Mouse (Mus musculus) layer of hippocampus, adult 9-10 months (tissue): ENCODE measurements around the gene Ube2b.

Source experiments
- DNase-seq: peaks from one replicate; pipeline ENCODE4 v3.0.0; 2022; ENCODE audit warnings: low spot score

Ube2b gene

DNA sequence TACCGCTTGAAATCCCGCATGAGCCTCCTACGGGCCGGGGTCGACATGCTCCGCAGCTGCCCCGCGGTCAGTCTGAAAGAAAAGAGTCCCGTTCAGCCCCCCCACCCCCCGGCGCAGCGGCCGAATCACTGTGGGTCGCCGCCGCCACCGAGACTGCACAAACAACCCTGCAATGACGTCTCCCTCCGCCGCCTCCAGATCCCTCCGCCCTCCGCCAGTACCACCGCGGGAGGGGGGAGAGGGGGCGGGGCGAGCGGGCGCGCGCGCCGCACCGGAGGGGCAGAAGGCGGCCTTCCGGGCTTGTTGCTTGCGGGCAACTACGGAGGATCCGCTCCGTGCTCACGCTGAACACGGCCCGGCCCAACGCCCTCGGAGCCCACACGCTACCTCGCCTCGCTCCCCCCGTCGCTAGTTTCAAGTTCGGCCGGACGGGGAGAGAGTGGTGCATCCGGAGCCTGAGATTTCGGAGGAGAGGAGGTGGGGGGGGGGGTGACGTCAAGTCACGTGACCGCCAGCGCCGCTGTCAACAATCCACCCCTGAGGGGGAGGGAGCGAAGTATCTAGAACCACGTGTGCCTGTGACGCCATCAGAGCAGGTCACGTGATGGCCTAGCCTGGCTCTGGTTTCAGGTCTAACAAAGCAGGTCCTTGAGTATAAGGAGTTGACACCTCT lies at the start of gene Ube2b:
Gene Ube2b, minus strand, starts transcription at position 473 of the 673 bp plus-strand sequence.
- peak; percentile 96 for DNase-seq

DNA sequence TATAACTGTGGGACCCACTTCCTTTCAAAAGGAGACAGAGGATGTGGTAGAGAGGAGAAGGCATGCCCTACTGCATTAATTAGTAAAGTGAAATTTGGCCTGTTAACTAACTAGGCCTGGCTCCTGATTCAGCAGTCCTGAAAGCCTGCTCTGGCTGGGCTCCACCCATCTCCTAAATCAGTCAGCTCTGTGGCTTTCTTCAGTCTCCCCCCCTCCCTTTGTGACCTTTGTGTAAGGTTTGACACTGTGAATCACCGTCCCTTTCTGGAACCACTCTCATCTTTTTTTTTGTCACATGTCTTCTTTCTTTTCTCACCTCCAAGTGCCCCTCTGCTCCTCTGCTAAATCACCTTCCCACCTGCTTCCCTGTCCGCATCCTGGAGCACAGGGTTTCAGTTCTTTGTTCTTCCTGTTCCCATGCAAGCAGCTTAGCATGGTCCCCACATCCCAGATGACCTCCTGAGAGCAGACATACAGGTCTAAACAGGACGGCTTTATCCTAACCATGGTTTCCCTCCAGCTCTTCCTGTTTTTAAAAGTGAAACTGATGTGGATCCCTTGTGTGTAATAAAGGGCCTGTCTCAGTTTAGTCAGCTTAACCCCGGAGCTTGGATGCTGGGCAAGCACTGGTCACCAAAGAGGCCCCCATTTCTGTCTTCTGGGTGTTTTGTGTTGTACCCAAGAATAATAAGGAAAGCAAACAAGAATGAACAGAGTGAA lies 46.0 kb upstream of the Ube2b start:
- no peak for DNase-seq

GRCm38 (mm10) chr11:52044156-52044555 lies 43.6 kb upstream of the Ube2b start:
- no peak for DNase-seq

GRCm38 (mm10) chr11:52043224-52043623 lies 42.7 kb upstream of the Ube2b start:
- DNase-seq: no peak

DNA sequence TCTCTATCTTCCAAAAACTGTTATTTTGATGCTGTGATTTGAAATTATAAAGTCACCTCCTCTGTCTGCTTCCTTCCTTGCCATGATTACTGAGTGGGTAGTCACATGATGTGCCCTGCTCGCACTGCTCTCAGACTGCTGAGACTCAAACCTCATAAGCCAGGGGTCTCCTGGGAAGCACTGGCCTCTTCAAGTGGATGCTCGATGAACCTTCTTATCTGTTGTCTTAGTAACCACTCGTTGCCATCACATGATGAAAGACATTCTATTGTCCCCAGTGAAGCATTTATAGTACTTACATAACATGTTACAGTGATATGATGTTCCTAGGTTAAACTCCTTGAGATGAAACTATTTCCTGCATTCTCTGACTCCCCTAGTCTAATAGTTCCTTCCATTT lies 37.1 kb upstream of the Ube2b start:
- DNase-seq: no peak

DNA sequence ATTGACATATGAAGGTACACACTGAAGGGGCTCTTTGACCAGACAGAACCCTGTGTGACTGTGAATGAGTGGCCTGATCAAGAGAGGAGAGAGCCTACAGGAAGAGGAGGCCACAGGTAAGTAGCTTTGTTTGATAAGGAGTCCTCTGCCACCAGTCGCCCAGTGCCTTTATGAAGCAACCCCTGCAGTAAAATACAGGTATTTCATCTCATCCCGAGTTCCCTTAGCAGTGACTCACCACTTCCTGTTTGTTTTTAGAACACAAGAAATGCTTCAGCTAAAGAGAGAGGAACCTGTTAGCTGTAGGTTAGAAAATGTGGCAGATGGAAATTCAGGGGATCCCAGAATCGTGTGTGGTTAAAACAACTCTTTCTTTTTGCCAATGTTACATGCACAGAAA lies 35.3 kb upstream of the Ube2b start:
- DNase-seq: no peak

- DNase-seq: peak; percentile 31
Measured at GRCm38 (mm10) chr11:52033953-52034352, 33.4 kb upstream of the Ube2b start.

- DNase-seq: no peak
Measured at GRCm38 (mm10) chr11:52032356-52032755, 31.8 kb upstream of the Ube2b start.

DNA sequence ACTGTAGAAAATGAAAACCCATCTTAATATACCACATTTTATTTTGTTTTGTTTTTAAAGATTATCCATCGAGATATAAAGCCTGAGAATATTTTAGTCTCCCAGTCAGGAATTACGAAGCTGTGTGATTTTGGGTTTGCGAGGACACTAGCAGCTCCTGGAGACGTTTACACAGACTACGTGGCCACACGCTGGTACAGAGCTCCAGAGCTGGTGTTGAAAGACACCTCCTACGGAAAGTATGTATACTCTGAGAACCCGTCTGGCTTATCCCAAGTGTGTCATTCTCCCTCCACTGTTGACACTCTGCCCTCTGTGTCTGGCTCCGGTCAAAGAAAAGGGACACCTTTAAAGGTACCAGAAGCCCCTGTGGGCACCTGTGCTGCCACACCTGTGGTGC lies 17.7 kb upstream of the Ube2b start:
- DNase-seq: no peak

- DNase-seq: no peak
Measured at GRCm38 (mm10) chr11:52011541-52011940, 11.0 kb upstream of the Ube2b start.

- no peak for DNase-seq
Measured at GRCm38 (mm10) chr11:52011011-52011410, 10.4 kb upstream of the Ube2b start.

DNA sequence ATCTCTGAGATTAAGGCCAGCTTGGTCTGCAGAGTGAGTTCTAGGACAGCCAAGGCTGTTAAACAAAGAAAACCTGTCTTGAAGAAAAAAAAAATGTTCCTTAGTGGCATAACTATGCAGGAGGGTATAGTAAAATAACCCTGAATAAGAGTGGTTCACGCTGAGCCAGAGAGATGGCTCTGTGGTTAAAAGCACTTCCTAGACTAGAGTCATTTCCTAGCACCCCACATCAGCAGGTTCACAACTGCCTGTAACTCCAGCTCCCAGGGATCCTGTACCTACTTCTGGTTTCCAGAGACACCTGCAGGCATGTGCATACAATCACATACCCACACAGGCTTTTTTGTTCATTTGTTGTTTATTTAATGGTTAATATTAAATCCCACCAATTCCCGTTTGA lies 5.0 kb upstream of the Ube2b start:
- DNase-seq: no peak

DNA sequence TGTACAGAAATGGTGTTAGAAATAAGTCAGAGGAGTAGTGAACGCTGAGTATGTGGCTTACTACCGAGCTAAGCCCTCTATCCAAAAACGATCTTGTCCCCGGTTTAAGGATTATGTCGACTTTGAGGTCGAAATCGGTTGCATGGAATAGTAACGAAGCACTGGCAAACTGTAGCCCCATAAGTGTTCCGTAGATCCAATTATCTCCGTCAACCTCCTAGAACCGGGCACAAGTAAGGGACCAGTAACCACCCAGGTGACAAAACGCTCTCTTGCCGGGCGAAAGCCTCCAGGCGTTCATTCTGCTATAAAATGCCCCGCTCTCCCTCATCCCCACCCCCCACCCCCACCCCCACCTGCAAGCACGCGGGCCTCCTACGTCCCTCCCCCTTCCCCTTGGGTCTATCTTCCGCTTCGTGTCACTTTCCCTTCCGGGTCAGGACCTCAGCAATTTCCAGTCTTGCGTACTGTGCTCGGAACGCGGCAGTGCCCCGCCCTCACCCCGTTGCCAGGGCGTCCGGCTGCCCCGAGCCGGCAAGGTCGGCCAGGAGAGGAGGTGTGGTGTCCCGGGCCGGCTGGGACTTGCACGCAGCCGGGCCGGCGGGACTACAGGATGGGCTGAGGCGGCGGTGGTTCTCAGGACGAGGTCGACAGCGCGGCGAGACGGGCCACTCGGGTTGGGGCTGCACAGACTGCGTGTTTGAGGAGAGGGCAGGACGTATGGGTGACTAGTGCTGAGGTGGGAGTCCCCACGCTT lies 3.4 kb upstream of the Ube2b start, which contains the start of gene Cdkl3:
Gene Cdkl3, plus strand, starts transcription at position 450 of the 757 bp plus-strand sequence.
- DNase-seq: peak; percentile 48

DNA sequence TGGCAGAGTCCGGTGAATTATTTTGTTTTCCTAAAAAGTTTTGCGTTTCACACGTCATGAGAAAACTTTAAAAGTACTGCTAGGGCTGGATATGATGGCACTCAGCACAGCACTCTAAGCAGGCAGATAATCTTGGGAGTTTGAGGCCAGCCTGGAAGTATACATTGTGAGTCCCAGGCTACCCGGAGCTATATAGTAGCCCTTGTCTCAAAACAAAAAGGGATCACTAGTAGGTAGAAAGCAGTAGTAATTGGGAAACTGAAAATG lies 2.9 kb upstream of the Ube2b start:
- DNase-seq: no peak

DNA sequence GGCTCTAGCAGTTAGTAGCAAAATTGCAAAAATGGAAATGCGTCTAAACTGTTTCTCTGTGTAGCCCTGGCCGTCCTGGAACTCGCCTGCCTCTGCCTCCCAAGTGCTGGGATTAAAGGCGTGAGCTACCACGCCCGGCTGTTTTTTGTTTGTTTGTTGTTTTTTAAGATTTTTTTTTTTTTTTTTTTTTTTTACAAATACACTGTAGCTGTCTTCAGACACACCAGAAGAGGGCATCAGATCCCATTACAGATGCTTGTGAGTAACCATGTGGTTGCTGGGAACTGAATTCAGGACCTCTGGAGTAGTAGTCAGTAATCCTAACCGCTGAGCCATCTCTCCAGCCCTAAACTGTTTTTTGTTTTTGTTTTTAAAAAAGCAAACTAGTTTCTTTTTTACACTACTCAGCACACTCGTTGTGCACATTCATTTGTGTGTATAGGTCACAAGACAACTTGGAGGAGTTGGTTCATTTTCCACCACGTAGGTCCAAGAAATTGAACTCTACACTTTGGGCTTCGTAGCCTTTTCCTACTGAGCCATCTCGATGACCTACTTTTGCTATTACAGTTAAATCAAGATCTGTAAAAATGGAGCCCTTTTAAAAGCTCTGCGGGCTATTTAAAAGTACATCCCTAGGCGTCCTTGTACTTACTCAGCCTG lies 2.4 kb upstream of the Ube2b start:
- no peak for DNase-seq

DNA sequence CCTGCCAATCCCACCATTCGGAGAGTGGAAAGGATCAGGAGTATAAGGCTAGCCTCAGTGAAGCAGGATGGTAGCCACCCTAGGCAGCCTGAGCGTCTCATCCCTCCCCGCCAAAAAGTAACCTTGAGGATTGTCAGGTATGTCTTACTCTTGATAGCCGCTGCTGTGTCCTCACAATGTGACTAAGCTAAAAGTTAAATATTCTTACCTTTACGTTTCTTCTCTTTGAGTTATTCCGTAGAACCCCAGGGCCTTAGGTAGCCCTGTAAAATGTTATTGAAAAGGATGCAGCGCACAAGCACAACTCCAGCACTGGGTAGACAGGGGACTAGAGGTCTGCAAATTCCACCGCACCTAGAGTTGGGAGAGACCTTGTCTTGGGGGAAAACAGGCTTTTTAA lies 1.3 kb upstream of the Ube2b start:
- no peak for DNase-seq

GRCm38 (mm10) chr11:52001341-52001740 lies 779 bp upstream of the Ube2b start:
- no peak for DNase-seq

DNA sequence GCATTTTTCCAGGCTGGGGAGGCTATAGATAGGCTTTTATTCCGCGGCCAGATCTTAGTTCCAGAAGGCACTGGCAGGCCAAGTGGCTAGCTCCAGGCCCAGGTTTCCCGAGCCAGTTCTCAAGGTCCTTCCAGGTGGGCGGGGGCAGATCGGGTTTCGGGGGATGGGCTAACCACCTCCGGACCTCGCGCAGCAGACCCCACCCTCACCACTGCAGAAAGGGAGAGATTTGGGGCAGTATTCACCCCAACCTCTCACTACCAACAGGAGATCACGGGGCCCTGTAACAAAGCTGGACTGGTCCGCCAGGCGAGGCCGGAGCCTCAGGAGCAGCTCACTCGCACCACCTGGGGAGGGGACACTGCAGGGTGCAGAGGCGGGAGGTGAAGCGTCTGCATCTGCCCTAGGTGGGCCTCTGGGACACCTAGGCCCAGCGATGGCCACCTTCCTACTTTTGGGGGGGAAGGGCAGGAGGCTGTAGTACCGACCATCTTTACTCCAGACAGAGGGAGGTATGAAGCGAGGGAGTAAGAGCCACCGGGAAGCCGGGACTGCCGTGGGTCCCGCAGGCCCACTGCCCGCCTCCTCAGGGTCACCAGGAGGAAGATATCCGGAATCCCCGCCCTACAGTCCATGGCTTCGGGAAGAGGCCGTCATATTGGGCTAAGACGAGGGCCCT lies 812 bp downstream of the Ube2b start:
- DNase-seq: no peak

GRCm38 (mm10) chr11:51971644-51972043 lies 28.9 kb downstream of the Ube2b start:
- no peak for DNase-seq

DNA sequence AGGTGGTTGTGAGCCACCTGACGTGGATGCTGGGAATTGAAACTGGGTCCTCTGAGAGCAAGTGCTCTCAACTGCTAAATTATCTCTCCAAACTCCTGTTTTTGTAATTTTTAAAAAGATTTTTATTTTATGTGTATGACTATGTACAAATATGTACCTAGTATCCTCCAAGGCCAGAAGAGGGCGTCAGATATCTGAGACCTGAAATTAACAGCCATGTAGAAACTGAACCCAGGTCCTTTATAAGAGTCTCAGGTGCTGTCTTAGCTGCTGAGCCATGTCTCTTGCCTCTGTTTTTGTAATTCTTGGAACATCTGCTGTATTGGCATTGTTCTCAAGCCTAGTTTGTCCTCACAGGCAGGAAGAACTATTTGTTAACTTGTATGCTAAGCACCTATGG lies 31.1 kb downstream of the Ube2b start:
- no peak for DNase-seq

DNA sequence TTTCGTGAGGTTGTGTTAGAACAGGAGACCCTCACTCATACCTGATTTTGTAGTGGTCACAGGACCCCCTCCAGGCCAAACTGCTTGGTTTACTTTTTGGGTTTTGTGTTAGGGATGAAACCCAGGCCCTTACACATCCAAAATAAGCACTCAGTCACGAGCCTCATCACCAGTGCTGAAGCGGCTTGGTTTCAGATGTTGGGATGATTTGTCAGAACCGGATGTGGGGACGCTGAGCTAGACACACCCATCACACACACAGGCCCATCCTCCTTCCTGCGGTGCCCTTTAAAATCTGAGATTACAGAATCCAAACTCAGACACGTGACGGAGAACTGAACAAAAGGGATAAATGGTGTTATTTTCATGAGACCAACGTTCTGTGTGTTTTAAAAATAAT lies 31.7 kb downstream of the Ube2b start:
- DNase-seq: no peak
